Mouse (Mus musculus) cerebellum, adult 8-10 months (tissue): Measurements from ENCODE around the gene Gm20737.
"Not testable (repeated sequence)": the region's sequence is repeated elsewhere in the genome, so short reads cannot be mapped to it uniquely, and the experiment has no call there.

ENCODE experiments used
- DNase-seq: peaks from one replicate; pipeline ENCODE4 v3.0.0; 2022

Gm20737 gene

DNA sequence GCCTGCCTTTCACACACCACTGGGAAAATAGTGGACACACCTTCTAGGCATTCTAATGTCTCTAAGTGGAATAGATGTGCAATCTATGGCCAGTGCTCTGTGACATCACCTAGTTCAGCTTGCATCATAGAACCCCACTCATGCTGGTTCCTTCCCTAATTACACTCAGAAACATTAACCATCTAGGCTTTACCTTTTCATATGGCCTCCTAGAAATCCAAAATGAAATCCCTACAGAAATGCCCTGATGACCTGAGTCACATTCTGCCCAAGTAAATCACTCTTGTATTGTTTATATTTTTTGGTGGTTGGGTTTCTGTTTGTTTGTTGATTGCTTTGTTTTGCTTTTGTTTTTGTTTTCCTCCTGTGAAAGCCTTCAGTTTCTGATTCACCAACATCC is at the start of gene Gm20737:
Gm20737 (minus strand) TSS at position 101 of the 400 bp plus-strand sequence.
- DNase-seq, result not testable (repeated sequence)

DNA sequence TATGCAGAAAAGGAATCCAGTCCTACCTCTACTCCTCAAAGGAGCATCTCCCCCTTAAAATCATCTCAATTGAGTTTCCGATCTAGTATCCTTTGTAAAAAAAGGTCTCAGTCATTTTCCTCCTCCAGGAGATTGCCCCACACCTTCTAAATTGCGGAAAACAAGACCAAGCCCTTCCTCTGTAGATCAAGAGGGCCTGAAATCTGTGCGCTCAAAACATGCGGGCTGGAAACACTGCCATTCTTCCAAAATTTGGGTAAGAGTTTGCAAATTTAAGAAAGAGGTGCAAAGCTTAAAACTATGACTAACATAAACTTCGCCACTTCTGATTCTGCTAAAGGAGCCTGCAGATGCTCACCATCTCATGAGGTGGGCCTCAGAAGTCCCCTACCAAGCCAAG is 17.3 kb upstream of the Gm20737 start, which contains the start of gene Gm21775:
Gm21775 (plus strand) TSS at position 301 of the 400 bp plus-strand sequence.
- not testable (repeated sequence) for DNase-seq
